Mouse (Mus musculus): ENCODE data around the gene Hid1. TPM values are rescaled to one million over a fixed set of nuclear protein-coding genes. Genes with fewer than 3 reads are reported as not detected.

The Hid1 gene
- polyA plus RNA-seq, 1 experiment: not detected

DNA sequence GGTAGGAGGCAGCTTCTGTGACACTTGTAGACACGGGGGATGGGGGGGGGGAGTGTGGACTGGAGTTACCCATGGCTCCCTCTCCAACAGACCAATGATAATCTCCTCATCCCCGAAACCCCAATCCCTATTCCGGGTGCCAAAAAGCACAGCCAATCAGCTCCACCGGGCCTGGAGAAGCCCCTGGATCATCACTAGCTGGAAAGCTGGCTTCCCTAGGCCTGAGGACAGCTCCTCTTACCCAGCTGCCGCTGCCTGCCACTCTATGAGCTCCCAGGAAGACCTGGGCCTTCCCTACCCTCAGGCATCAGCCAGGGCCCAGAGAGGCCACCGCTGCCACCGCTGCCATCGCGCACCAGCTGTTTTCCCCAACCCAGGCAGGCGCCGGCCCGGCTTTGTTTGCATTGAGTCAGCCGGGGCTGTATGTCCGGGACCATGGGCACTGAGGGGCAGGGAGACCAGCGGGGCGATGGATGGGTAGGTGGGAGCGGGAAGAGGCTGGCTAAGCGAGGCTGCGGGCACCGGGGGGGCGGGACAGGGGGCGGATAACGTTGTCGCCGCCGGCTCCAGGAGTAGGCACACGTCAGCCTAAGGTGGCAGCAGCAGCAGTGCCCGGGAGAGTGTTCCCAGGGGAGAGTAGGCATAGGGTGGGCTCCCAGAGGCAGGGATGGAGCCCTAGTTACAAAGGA is 706 bp downstream of the Hid1 start:
- Histone ChIP-seq H3K27ac (ENCODE audit: insufficient read depth, low read depth, low read length) (peak overlapping the region; percentile 84), H3K4me1 (ENCODE audit: control insufficient read depth, insufficient read depth, low read length) (peaks cover 24% of the 10 kb centered on the region), H3K4me3 (ENCODE audit: insufficient read depth, low read depth, low read length) (peak overlapping the region; percentile 88)
- TF ChIP-seq CTCF (IDR thresholded peaks at IDR 0.05; ENCODE audit: insufficient read depth, low read depth, low read length) (no peak), POLR2A (IDR thresholded peaks at IDR 0.05; ENCODE audit: insufficient read depth, low read depth, low read length) (no peak)
- WGBS: under 1% methylated on average over 28 of the region's 28 CpGs

DNA sequence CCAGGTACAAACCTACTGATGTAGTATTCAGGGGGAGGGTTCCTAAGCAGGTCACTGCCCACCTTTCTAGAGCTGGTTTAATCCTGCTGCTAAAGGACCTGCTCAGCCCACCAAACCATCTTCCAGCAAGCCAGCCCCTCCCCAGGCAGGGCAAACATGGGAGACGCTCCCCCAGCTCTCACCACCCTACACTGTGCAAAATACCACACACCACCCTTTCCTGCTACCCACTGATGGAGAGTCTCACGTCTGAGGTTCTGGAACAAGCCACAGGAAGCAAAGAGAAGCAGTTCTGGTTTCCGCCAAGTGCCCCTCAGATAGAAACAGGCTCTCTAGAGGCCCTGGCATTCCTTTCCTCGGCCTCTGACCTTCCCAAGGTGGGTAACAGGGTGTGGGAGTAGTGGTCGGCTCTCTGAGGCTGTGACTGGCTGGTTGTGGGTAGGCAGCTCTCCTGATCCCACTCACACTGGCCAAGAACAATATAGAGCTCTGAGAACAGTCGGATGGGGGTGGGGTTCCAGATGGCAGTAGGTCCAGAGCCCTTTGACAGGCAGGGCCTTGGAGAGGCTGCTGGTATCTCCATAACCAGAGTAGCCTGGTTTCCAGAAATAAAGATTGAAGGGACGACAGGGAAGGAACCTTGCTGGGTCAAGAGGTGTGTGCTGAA is 1.4 kb downstream of the Hid1 start:
- Histone ChIP-seq H3K4me3 (ENCODE audit: insufficient read depth, low read depth, low read length) (peak overlapping the region; percentile 88), H3K4me1 (ENCODE audit: control insufficient read depth, insufficient read depth, low read length) (peaks cover 24% of the 10 kb centered on the region), H3K27ac (ENCODE audit: insufficient read depth, low read depth, low read length) (no peak overlapping the region)
- no peak for TF ChIP-seq POLR2A (IDR thresholded peaks at IDR 0.05; ENCODE audit: insufficient read depth, low read depth, low read length)
- TF ChIP-seq CTCF (IDR thresholded peaks at IDR 0.05; ENCODE audit: insufficient read depth, low read depth, low read length): no peak
- WGBS: 41% methylated on average over 7 of the region's 7 CpGs

DNA sequence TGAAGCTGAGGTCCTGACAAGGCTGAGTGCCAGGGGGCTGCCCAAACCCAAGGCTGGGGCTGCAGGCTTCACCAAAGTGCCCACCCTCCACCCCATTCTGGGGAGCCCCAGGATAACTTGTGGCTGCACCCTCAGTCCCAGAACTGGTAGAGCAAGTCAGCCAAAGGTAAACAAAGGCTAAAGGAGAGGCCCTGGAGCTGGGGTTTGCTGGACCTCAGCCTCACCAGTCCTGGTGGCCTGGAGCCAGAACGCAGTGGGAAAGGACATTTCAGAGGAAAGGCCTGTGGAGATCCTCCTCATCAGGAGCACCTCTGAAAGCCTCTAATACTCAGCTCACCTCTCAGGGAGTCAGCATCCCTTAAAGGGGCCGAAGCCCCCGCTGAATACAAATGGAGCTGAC is 3.4 kb downstream of the Hid1 start:
- TF ChIP-seq POLR2A (IDR thresholded peaks at IDR 0.05; ENCODE audit: insufficient read depth, low read depth, low read length): no peak
- TF ChIP-seq CTCF (IDR thresholded peaks at IDR 0.05; ENCODE audit: insufficient read depth, low read depth, low read length): no peak
- no peak overlapping the region for H3K4me3 ChIP-seq (ENCODE audit: insufficient read depth, low read depth, low read length)
- peaks cover 31% of the 10 kb centered on the region for H3K4me1 ChIP-seq (ENCODE audit: control insufficient read depth, insufficient read depth, low read length)
- no peak overlapping the region for H3K27ac ChIP-seq (ENCODE audit: insufficient read depth, low read depth, low read length)
- WGBS: 90% methylated on average over 3 of the region's 3 CpGs

DNA sequence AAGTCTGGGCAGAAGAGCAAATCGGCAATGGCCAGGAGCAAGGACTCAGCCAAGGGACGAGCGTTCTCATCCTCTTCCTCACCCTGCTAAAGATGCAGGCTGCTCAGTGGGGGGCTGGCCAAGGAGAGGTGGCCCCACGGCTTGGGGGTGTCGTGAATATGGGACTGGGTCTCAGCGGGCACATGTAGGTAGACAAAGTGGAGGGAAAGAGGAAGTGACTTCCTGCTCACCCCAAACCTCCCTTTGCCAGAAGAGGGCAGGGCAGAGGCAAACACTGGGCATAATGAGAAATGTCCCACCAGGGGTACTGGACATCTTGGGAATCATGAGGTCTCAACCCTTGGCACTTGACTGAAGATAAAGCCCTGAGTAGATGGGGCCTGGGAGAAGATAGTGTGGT is 7.8 kb downstream of the Hid1 start:
- Histone ChIP-seq H3K4me1 (ENCODE audit: control insufficient read depth, insufficient read depth, low read length) (peaks cover 18% of the 10 kb centered on the region), H3K27ac (ENCODE audit: insufficient read depth, low read depth, low read length) (0 out of 2 replicates have a peak overlapping the region, but pooled peaks have one; percentile 2), H3K4me3 (ENCODE audit: insufficient read depth, low read depth, low read length) (no peak overlapping the region)
- 54% methylated on average over 6 of the region's 6 CpGs for WGBS
- no peak for TF ChIP-seq CTCF (IDR thresholded peaks at IDR 0.05; ENCODE audit: insufficient read depth, low read depth, low read length)
- no peak for TF ChIP-seq POLR2A (IDR thresholded peaks at IDR 0.05; ENCODE audit: insufficient read depth, low read depth, low read length)

DNA sequence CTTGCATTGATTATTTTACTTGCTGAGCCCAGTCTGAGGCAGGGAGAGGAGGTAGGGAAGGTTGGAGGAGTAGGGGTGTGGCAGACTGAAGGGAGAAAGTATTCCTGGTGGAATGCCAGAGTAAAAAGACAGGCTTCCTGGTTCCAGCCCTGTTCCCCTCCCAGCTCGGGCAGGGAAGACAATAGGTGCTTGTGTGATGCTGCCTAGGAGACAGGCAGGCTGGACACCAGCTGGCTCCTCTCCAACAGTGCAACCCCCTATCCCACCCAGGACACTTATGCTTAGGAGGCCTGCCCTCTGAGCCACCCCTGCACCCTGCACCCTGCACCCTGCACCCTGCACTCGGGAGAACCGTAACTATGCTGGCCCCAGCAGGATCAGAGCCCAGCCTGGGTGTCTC is 8.3 kb downstream of the Hid1 start:
- TF ChIP-seq CTCF (IDR thresholded peaks at IDR 0.05; ENCODE audit: insufficient read depth, low read depth, low read length) (no peak), POLR2A (IDR thresholded peaks at IDR 0.05; ENCODE audit: insufficient read depth, low read depth, low read length) (no peak)
- Histone ChIP-seq H3K27ac (ENCODE audit: insufficient read depth, low read depth, low read length) (0 out of 2 replicates have a peak overlapping the region, but pooled peaks have one; percentile 2), H3K4me1 (ENCODE audit: control insufficient read depth, insufficient read depth, low read length) (peaks cover 18% of the 10 kb centered on the region), H3K4me3 (ENCODE audit: insufficient read depth, low read depth, low read length) (no peak overlapping the region)
- WGBS: 27% methylated on average over 3 of the region's 3 CpGs

DNA sequence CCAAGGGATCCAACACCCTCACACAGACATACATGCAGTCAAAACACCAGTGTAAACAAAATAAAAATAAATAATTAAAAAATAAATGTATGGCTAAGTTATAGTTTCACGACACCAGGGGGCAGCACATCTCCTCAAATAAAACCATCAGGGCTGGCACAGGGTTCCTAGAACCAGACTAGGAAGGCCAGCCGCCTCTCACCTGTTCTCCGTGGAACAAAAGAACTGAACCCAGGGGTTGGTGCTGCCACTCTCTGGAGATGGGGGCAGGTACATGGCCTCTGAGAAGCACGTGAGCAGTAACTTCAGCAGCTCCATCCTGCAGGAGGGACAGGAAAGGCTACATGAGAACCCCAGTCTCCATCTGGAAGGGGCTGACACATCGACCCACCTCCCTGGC is 9.1 kb downstream of the Hid1 start:
- Histone ChIP-seq H3K27ac (ENCODE audit: insufficient read depth, low read depth, low read length) (no peak overlapping the region), H3K4me1 (ENCODE audit: control insufficient read depth, insufficient read depth, low read length) (peaks cover 13% of the 10 kb centered on the region), H3K4me3 (ENCODE audit: insufficient read depth, low read depth, low read length) (no peak overlapping the region)
- TF ChIP-seq CTCF (IDR thresholded peaks at IDR 0.05; ENCODE audit: insufficient read depth, low read depth, low read length) (no peak), POLR2A (IDR thresholded peaks at IDR 0.05; ENCODE audit: insufficient read depth, low read depth, low read length) (no peak)
- WGBS: 13% methylated on average over 5 of the region's 5 CpGs

DNA sequence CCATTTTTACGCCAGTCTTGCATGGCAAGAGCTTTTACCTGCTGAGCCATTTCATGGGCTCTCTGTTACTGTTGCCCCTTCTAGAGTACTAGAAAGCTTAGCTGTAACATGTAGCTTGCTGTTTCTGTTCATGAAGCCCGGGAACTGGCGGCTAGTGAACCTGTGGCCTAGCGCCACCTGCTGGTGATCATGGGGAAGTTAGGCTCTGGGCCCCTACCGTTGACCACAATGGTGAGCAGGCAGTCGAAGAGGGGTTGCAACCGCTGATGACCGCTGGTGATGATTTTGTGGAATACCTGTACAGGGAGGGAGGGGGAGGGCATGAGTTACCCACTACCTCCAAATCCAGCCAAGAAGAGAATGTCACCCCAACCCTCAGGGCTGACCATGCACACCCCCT is 13.4 kb downstream of the Hid1 start:
- no peak overlapping the region for H3K4me3 ChIP-seq (ENCODE audit: insufficient read depth, low read depth, low read length)
- 0 out of 2 replicates have a peak, but pooled peaks have one; percentile 14 for TF ChIP-seq POLR2A (IDR thresholded peaks at IDR 0.05; ENCODE audit: insufficient read depth, low read depth, low read length)
- TF ChIP-seq CTCF (IDR thresholded peaks at IDR 0.05; ENCODE audit: insufficient read depth, low read depth, low read length): peak; percentile 85
- H3K27ac ChIP-seq (ENCODE audit: insufficient read depth, low read depth, low read length): no peak overlapping the region
- 11% methylated on average over 8 of the region's 8 CpGs for WGBS
- peaks cover 7% of the 10 kb centered on the region for H3K4me1 ChIP-seq (ENCODE audit: control insufficient read depth, insufficient read depth, low read length)

DNA sequence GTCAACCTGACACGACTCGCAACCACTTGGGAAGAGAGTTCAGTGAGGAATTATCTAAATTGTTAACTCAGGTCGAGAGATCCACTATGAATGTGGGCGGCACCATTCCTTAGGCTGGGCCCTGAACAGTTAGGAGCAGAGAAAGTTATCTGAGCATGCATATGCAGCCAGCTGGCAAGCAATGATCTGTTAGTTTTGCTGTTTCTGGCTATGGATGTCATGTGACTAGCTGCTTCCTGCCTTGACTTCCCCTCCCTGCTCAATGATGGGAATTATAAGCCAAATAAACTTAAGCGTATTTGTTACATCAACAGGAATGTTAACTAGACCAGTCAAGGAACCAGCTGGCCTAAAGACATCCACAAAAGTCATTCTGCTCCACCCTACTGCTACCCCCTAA is 14.2 kb downstream of the Hid1 start:
- Histone ChIP-seq H3K4me1 (ENCODE audit: control insufficient read depth, insufficient read depth, low read length) (no peaks in the 10 kb centered on the region), H3K27ac (ENCODE audit: insufficient read depth, low read depth, low read length) (no peak overlapping the region), H3K4me3 (ENCODE audit: insufficient read depth, low read depth, low read length) (no peak overlapping the region)
- 89% methylated on average over 5 of the region's 5 CpGs for WGBS
- TF ChIP-seq CTCF (IDR thresholded peaks at IDR 0.05; ENCODE audit: insufficient read depth, low read depth, low read length) (no peak), POLR2A (IDR thresholded peaks at IDR 0.05; ENCODE audit: insufficient read depth, low read depth, low read length) (no peak)

DNA sequence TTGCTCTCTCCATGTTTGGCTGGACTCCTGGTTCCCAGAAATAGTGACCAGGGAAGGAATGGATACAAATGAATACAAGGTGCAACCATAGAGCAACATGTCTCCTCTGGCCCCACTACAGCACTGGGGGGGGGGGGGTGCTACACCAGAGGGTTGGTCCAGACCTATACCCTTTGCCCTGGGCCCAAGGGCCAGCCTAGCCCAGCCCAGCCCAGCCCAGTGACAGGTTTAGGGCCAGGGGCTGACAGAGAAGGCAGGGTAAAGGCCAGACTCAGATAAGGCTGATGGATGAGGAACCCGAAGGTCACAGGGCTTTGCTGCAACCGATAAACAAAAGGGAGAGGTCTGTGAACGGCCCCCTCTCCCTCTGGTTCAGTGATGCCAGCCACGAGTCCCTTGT is 17.6 kb downstream of the Hid1 start:
- H3K4me3 ChIP-seq (ENCODE audit: insufficient read depth, low read depth, low read length): no peak overlapping the region
- peaks cover 11% of the 10 kb centered on the region for H3K4me1 ChIP-seq (ENCODE audit: control insufficient read depth, insufficient read depth, low read length)
- H3K27ac ChIP-seq (ENCODE audit: insufficient read depth, low read depth, low read length): no peak overlapping the region
- 85% methylated on average over 4 of the region's 4 CpGs for WGBS
- TF ChIP-seq POLR2A (IDR thresholded peaks at IDR 0.05; ENCODE audit: insufficient read depth, low read depth, low read length) (no peak), CTCF (IDR thresholded peaks at IDR 0.05; ENCODE audit: insufficient read depth, low read depth, low read length) (no peak)
